Mouse (Mus musculus): ENCODE results near the gene Ntf3. TPM values are rescaled to one million over a fixed set of nuclear protein-coding genes. Genes with fewer than 3 reads are reported as not detected.
A peak's percentile ranks its signal among the peaks of the same experiment; 100 is the strongest.

Ntf3 gene
- polyA plus RNA-seq (2015; fragmentation: Nextera tagmentation; extraction: Ambion mirVana), result 2.1 and 2.2 TPM in 2 replicates

GRCm38 (mm10) chr6:126166548-126167207, at the start of gene Ntf3:
Gene Ntf3, minus strand, starts transcription at chr6:126166910.
- 1% methylated on average over 26 of the region's 27 CpGs for WGBS
- Histone ChIP-seq H3K27ac (ENCODE audit: low read length) (no peak within 1 kb of the TSS), H3K9ac (replicated peaks; ENCODE audit: low read depth) (no peak within 1 kb of the TSS), H3K4me1 (ENCODE audit: insufficient read depth, low read depth, low read length) (peaks cover 32% of the 10 kb centered on the region), H3K27me3 (replicated peaks; ENCODE audit: insufficient read depth, low read length) (peaks cover 35% of the 10 kb centered on the region), H3K36me3 (ENCODE audit: insufficient read depth, low read length) (no peaks in the 10 kb centered on the region), H3K9me3 (ENCODE audit: low read length) (no peaks in the 10 kb centered on the region), H3K4me2 (replicated peaks; ENCODE audit: low read depth, low read length) (peak within 1 kb of the TSS; percentile 40), H3K4me3 (ENCODE audit: low read depth, low read length) (no peak within 1 kb of the TSS)
- no peak for DNase-seq (ENCODE audit: low spot score)
- TF ChIP-seq CTCF (IDR thresholded peaks at IDR 0.05) (no peak), EP300 (IDR thresholded peaks at IDR 0.05) (no peak)
- no peak for ATAC-seq

DNA sequence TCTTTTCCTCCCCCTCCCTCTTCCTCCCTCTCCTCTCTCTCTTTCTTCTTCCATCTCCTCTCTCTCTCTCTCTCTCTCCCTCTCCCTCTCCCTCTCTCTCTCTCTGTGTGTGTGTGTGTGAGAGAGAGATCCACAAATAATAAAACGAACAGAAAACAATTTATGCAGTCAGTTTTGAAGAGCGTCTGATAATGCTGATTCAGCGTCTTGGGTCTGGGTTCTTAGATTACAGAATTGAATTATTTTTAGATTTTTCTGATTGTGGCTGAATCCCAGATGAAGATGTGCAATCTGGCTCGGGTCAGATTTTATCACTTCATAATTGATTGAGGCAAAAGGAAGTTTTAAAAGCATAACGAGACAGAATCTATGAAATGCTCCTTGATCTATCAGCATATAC, 46.6 kb upstream of the Ntf3 start:
- no peaks in the 10 kb centered on the region for H3K9me3 ChIP-seq (ENCODE audit: low read length)
- TF ChIP-seq EP300 (IDR thresholded peaks at IDR 0.05), result no peak
- no peak for TF ChIP-seq CTCF (IDR thresholded peaks at IDR 0.05)
- 62% methylated on average over 5 of the region's 5 CpGs for WGBS
- H3K9ac ChIP-seq (replicated peaks; ENCODE audit: low read depth), result no peak overlapping the region
- H3K4me1 ChIP-seq (ENCODE audit: insufficient read depth, low read depth, low read length), result no peaks in the 10 kb centered on the region
- DNase-seq (ENCODE audit: low spot score) (no peak), ATAC-seq (no peak)
- no peak overlapping the region for H3K27ac ChIP-seq (ENCODE audit: low read length)
- no peak overlapping the region for H3K4me2 ChIP-seq (replicated peaks; ENCODE audit: low read depth, low read length)
- H3K36me3 ChIP-seq (ENCODE audit: insufficient read depth, low read length), result no peaks in the 10 kb centered on the region
- no peaks in the 10 kb centered on the region for H3K27me3 ChIP-seq (replicated peaks; ENCODE audit: insufficient read depth, low read length)
- no peak overlapping the region for H3K4me3 ChIP-seq (ENCODE audit: low read depth, low read length)

DNA sequence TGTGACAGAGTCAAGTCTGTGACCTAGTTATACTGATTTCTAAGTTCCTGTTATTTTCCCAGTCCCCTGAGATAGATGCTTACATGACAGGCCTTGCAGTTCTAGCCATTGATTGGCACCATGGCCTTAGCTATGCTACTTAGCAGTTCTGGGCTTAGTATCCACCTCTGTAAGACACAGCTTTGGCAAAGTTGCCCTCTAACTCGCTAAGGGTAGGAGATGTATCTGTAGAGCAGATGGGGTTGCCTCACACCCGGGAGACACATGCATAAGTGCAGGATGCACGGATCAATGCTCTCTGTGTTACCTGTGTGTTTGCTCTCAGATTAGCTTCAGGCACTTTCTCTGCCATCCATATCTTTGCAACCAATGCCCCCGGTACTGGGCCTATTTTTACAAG, 36.7 kb upstream of the Ntf3 start:
- Histone ChIP-seq H3K36me3 (ENCODE audit: insufficient read depth, low read length) (no peaks in the 10 kb centered on the region), H3K4me1 (ENCODE audit: insufficient read depth, low read depth, low read length) (no peaks in the 10 kb centered on the region), H3K4me3 (ENCODE audit: low read depth, low read length) (no peak overlapping the region), H3K27me3 (replicated peaks; ENCODE audit: insufficient read depth, low read length) (no peaks in the 10 kb centered on the region), H3K4me2 (replicated peaks; ENCODE audit: low read depth, low read length) (no peak overlapping the region), H3K9me3 (ENCODE audit: low read length) (no peaks in the 10 kb centered on the region), H3K27ac (ENCODE audit: low read length) (no peak overlapping the region), H3K9ac (replicated peaks; ENCODE audit: low read depth) (no peak overlapping the region)
- no peak for DNase-seq (ENCODE audit: low spot score)
- 69% methylated on average over 4 of the region's 4 CpGs for WGBS
- TF ChIP-seq EP300 (IDR thresholded peaks at IDR 0.05) (no peak), CTCF (IDR thresholded peaks at IDR 0.05) (no peak)
- no peak for ATAC-seq

DNA sequence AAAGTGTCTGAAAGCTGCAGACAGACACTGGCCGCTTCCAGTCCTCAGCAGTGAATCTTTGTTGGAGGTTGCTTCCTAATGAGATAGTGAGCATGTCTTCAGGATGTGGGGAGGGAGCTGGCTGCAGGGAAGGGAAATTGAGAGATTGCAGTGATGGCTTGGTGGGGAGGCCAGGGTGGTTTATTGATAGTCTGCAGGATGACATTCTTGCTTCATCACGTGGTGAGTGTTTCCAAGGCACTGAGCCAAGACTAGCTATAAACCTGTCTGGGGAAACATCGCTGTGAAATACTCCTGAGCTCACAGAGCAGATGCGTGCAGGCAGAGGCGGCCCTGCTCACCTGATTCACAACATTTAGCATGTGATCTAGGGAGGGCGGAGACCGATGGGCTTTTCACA, 36.2 kb upstream of the Ntf3 start:
- no peak overlapping the region for H3K4me2 ChIP-seq (replicated peaks; ENCODE audit: low read depth, low read length)
- 60% methylated on average over 7 of the region's 7 CpGs for WGBS
- TF ChIP-seq CTCF (IDR thresholded peaks at IDR 0.05), result no peak
- TF ChIP-seq EP300 (IDR thresholded peaks at IDR 0.05), result no peak
- no peak overlapping the region for H3K9ac ChIP-seq (replicated peaks; ENCODE audit: low read depth)
- ATAC-seq (no peak), DNase-seq (ENCODE audit: low spot score) (no peak)
- H3K4me3 ChIP-seq (ENCODE audit: low read depth, low read length), result no peak overlapping the region
- no peaks in the 10 kb centered on the region for H3K36me3 ChIP-seq (ENCODE audit: insufficient read depth, low read length)
- H3K27me3 ChIP-seq (replicated peaks; ENCODE audit: insufficient read depth, low read length), result no peaks in the 10 kb centered on the region
- no peaks in the 10 kb centered on the region for H3K4me1 ChIP-seq (ENCODE audit: insufficient read depth, low read depth, low read length)
- no peak overlapping the region for H3K27ac ChIP-seq (ENCODE audit: low read length)
- H3K9me3 ChIP-seq (ENCODE audit: low read length), result no peaks in the 10 kb centered on the region

GRCm38 (mm10) chr6:126201721-126202120, 35.0 kb upstream of the Ntf3 start:
- no peaks in the 10 kb centered on the region for H3K4me1 ChIP-seq (ENCODE audit: insufficient read depth, low read depth, low read length)
- no peaks in the 10 kb centered on the region for H3K27me3 ChIP-seq (replicated peaks; ENCODE audit: insufficient read depth, low read length)
- H3K27ac ChIP-seq (ENCODE audit: low read length), result no peak overlapping the region
- no peak overlapping the region for H3K9ac ChIP-seq (replicated peaks; ENCODE audit: low read depth)
- no peaks in the 10 kb centered on the region for H3K9me3 ChIP-seq (ENCODE audit: low read length)
- ATAC-seq (no peak), DNase-seq (ENCODE audit: low spot score) (no peak)
- TF ChIP-seq EP300 (IDR thresholded peaks at IDR 0.05) (no peak), CTCF (IDR thresholded peaks at IDR 0.05) (no peak)
- H3K4me2 ChIP-seq (replicated peaks; ENCODE audit: low read depth, low read length), result no peak overlapping the region
- H3K36me3 ChIP-seq (ENCODE audit: insufficient read depth, low read length), result no peaks in the 10 kb centered on the region
- 58% methylated on average over 2 of the region's 2 CpGs for WGBS
- no peak overlapping the region for H3K4me3 ChIP-seq (ENCODE audit: low read depth, low read length)

DNA sequence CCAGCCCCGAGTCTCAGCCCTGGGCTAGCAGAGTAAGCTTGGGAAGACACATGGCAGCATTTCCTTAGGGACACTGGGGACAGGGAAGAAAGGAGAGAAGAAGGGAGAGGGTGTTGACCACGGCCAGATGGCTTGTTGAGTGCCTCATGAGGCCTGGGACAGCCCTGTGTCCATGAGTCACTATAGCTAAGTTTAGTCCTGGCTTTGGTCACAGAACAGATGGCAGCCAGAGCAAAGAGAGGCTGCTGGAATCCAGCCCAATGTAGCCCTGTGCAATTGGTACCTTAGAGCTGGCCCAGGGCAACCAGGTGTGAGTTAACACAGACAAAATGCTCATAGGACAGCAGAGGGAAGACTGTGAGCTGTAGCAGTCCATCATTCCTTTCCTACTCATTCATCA, 33.2 kb upstream of the Ntf3 start:
- no peaks in the 10 kb centered on the region for H3K4me1 ChIP-seq (ENCODE audit: insufficient read depth, low read depth, low read length)
- H3K27me3 ChIP-seq (replicated peaks; ENCODE audit: insufficient read depth, low read length), result no peaks in the 10 kb centered on the region
- H3K36me3 ChIP-seq (ENCODE audit: insufficient read depth, low read length), result no peaks in the 10 kb centered on the region
- 68% methylated on average over 2 of the region's 2 CpGs for WGBS
- ATAC-seq, result no peak
- no peak for TF ChIP-seq EP300 (IDR thresholded peaks at IDR 0.05)
- TF ChIP-seq CTCF (IDR thresholded peaks at IDR 0.05), result no peak
- H3K9ac ChIP-seq (replicated peaks; ENCODE audit: low read depth), result no peak overlapping the region
- H3K9me3 ChIP-seq (ENCODE audit: low read length), result no peaks in the 10 kb centered on the region
- H3K4me3 ChIP-seq (ENCODE audit: low read depth, low read length), result no peak overlapping the region
- H3K27ac ChIP-seq (ENCODE audit: low read length), result no peak overlapping the region
- no peak overlapping the region for H3K4me2 ChIP-seq (replicated peaks; ENCODE audit: low read depth, low read length)
- no peak for DNase-seq (ENCODE audit: low spot score)

DNA sequence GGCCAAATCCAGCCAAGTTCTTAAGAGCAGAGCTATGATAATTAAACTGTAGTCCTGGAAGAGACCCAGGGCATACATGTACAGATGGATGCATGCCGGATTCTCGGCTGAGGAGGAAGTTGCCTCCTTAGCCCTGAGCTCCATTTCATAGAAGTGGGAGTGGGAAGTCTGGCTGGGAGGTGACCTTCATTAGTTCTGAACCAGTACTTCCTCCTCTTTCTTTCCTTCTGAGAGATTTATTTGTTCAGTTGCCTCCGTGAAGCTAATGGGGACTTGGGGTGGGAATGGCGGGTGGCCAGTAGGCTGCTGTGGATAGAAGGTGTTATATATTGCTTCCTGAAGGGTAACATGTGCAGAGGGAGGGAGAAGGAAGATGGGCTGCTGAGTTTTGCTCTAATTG, 28.1 kb upstream of the Ntf3 start:
- no peak overlapping the region for H3K9ac ChIP-seq (replicated peaks; ENCODE audit: low read depth)
- H3K4me1 ChIP-seq (ENCODE audit: insufficient read depth, low read depth, low read length), result no peaks in the 10 kb centered on the region

More for the DNA sequence above, 28.1 kb upstream of the Ntf3 start:
- no peak overlapping the region for H3K4me2 ChIP-seq (replicated peaks; ENCODE audit: low read depth, low read length)
- H3K27me3 ChIP-seq (replicated peaks; ENCODE audit: insufficient read depth, low read length), result no peaks in the 10 kb centered on the region
- TF ChIP-seq EP300 (IDR thresholded peaks at IDR 0.05) (no peak), CTCF (IDR thresholded peaks at IDR 0.05) (no peak)
- no peak overlapping the region for H3K4me3 ChIP-seq (ENCODE audit: low read depth, low read length)
- H3K36me3 ChIP-seq (ENCODE audit: insufficient read depth, low read length), result no peaks in the 10 kb centered on the region
- H3K9me3 ChIP-seq (ENCODE audit: low read length), result no peaks in the 10 kb centered on the region
- WGBS, result 57% methylated on average over 4 of the region's 4 CpGs
- no peak for ATAC-seq
- H3K27ac ChIP-seq (ENCODE audit: low read length), result no peak overlapping the region
- no peak for DNase-seq (ENCODE audit: low spot score)

All from lung, postnatal 0 days (tissue).